Mouse (Mus musculus) embryonic facial prominence, embryonic 10.5 days (tissue): ENCODE measurements around the gene Lonrf3. TPM values are rescaled to one million over a fixed set of nuclear protein-coding genes. Genes with fewer than 3 reads are reported as not detected.
A peak's percentile ranks its signal among the peaks of the same experiment; 100 is the strongest.

ENCODE experiments used
- DNase-seq: peaks from one replicate; pipeline ENCODE4 v3.0.0-alpha.2; 2017; ENCODE audit warnings: low spot score
- H3K27ac ChIP-seq: fragments of 300-500 bp; sonication (generic); replicated peaks from 2 replicates; pipeline ENCODE4 v1.5.1; 2016; ENCODE audit warnings: mild to moderate bottlenecking
- H3K27me3 ChIP-seq: fragments of 300-500 bp; sonication (generic); replicated peaks from 2 replicates; pipeline ENCODE4 v1.6.1; 2016; ENCODE audit warnings: low read depth, mild to moderate bottlenecking; ENCODE audit not compliant: poor library complexity, severe bottlenecking
- H3K36me3 ChIP-seq: fragments of 300-500 bp; sonication (generic); replicated peaks from 2 replicates; pipeline ENCODE4 v1.6.1; 2016; ENCODE audit warnings: mild to moderate bottlenecking, moderate library complexity
- H3K4me1 ChIP-seq: fragments of 300-500 bp; sonication (generic); 2 replicates; pipeline ENCODE4 v1.6.1; 2016
- H3K4me3 ChIP-seq: fragments of 300-500 bp; sonication (generic); 2 replicates; pipeline ENCODE4 v1.5.1; 2016; ENCODE audit warnings: mild to moderate bottlenecking, moderate library complexity
- H3K9me3 ChIP-seq: fragments of 300-500 bp; sonication (generic); 2 replicates; pipeline ENCODE4 v1.6.1; 2016; ENCODE audit warnings: mild to moderate bottlenecking
- WGBS: fragments of 180-500 bp; shearing (Covaris S2); methylation state at CpG from one replicate; pipeline ENCODE4 v1.1.7; 2016; 5-methylcytosine and 5-hydroxymethylcytosine counted together
- microRNA-seq: library from miRNA; unstranded; fragments of <30 nt; microRNA quantifications from one replicate; pipeline ENCODE4, GENCODE M21; 2017
- polyA plus RNA-seq: library from polyadenylated mRNA; unstranded; fragments of >200 nt; fragmentation: Nextera tagmentation; extraction: Ambion mirVana; gene quantifications from 2 replicates; pipeline ENCODE4 v1.2.1, GENCODE M21; 2016

Lonrf3 gene
- polyA plus RNA-seq, 1 experiment from 2014 or later: 0.72 TPM

DNA sequence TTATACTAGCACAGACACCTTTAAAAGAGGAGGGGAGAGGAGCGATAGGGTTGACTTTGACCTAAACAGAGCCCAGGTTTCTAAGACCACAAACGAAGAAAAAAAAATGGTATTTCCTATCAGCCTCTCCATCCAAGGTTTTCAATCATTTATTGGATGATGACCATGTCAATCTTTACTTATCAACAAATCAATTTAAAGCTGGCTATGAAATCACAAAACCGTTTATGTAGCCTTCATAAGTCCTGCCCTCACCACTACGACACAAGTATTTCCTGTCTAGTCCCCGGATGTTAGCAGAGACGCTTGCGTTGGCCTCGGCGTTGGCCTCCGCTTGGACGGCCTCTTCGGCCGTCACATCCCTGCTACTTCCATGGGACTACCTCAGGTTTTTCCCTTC lies 72.8 kb downstream of the Lonrf3 start, which contains the start of gene Gm6268:
TSS of gene Gm6268 (plus strand) at position 301 of the 400 bp plus-strand sequence.
- no peaks in the 10 kb centered on the region for H3K4me1 ChIP-seq
- no peaks in the 10 kb centered on the region for H3K36me3 ChIP-seq
- DNase-seq: no peak
- no peaks in the 10 kb centered on the region for H3K27me3 ChIP-seq
- 93% methylated on average over 13 of the region's 13 CpGs for WGBS
- no peak within 1 kb of the TSS for H3K4me3 ChIP-seq
- H3K27ac ChIP-seq: no peak within 1 kb of the TSS
- H3K9me3 ChIP-seq: no peaks in the 10 kb centered on the region

DNA sequence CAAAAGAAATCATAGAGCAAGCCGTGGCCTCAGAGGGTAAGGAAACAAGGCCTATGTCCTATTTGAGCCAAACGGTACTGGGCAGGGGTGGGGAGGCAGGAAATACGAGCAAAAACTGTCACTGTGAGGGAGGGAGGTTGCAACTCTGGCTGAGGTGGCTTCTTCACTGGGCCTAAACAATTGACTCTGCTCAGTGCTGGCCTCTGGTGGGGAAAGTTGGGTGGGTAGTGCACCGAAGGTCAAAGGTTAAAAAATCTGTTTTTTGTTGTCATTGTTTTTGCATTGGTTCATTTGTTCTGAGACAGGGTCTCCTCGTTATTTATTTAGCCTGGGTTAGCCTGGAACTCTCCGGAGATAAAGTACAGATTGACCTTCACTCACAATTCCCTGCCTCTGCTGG lies 74.2 kb downstream of the Lonrf3 start:
- H3K4me3 ChIP-seq: no peak overlapping the region
- H3K9me3 ChIP-seq: no peaks in the 10 kb centered on the region
- 58% methylated on average over 6 of the region's 6 CpGs for WGBS
- H3K27me3 ChIP-seq: no peaks in the 10 kb centered on the region
- H3K4me1 ChIP-seq: no peaks in the 10 kb centered on the region
- H3K36me3 ChIP-seq: no peaks in the 10 kb centered on the region
- DNase-seq: peak; percentile 11
- H3K27ac ChIP-seq: no peak overlapping the region

Small RNA genes lying within 50 kb of the gene (microRNA-seq; reads per million reads assigned to microRNA genes)
- not detected for gene Gm44485

Other genes starting within 250 kb of the Lonrf3 start
- gene Il13ra1, start 216.2 kb upstream of the Lonrf3 start, polyA plus RNA-seq: 3.8 and 5.0 TPM in 2 replicates
- 5.0 and 8.0 TPM in 2 replicates for gene Zcchc12, start 132.4 kb upstream of the Lonrf3 start, polyA plus RNA-seq
- not detected in 2 replicates for gene Gm6268, start 72.9 kb downstream of the Lonrf3 start, polyA plus RNA-seq
- not detected in 2 replicates for gene Gm14569, start 163.5 kb downstream of the Lonrf3 start, polyA plus RNA-seq